Comparison of ENCODE assay signal across 21 mouse cellular contexts in genomic region chr11:32671480-32671879, GRCm38 (mm10). TPM values are rescaled to one million over a fixed set of nuclear protein-coding genes. Genes with fewer than 3 reads are reported as not detected.
A peak's percentile ranks its signal among the peaks of the same experiment; 100 is the strongest.
DNase-seq lines count a peak whose midpoint lies in the region; ATAC-seq lines count a peak whose summit lies in the region.
"Had no signal": no experiment of that assay in that cellular context is flagged by ENCODE, and none has a peak within 500 bp of the region (broad histone marks: within the 10 kb centered on the region; RNA-seq: fewer than 3 reads in every experiment).

No protein-coding gene starts in this region.

- no peak overlapping the region for H3K27ac ChIP-seq in kidney, embryonic 15.5 days
- H3K27ac ChIP-seq: heart, embryonic 13.5 days; left cerebral cortex, adult 2 months; limb, embryonic 12.5 days; midbrain, embryonic 13.5 days; stomach, postnatal 0 days had no signal

- DNase-seq in R1 (ENCODE audit: low read depth, low spot score): peak; percentile 23
- DNase-seq in retina, postnatal 1 day: no peak
- DNase-seq in urinary bladder, postnatal 4 days (ENCODE audit: low spot score in 2 of 2): no peak
- no peak for DNase-seq in urinary bladder, postnatal 10 days (ENCODE audit: low spot score)
- DNase-seq: cerebellum, postnatal 10 days; heart, adult 11 months; heart, postnatal 36 days; lung, adult 2 months; lung, postnatal 36 days; spleen, adult 18-20 months; thymus, postnatal 36 days had no signal

- no peaks in the 10 kb centered on the region for H3K9me3 ChIP-seq in kidney, embryonic 15.5 days (replicated peaks)
- H3K9me3 ChIP-seq: heart, embryonic 13.5 days; limb, embryonic 12.5 days; midbrain, embryonic 13.5 days had no signal

- H3K4me2 ChIP-seq in kidney, embryonic 15.5 days: no peak overlapping the region
- H3K4me2 ChIP-seq: heart, embryonic 13.5 days; limb, embryonic 12.5 days; midbrain, embryonic 13.5 days had no signal

- H3K4me1 ChIP-seq in kidney, embryonic 15.5 days: peaks cover 20% of the 10 kb centered on the region

- 78% methylated on average over 4 of the region's 4 CpGs for WGBS in kidney, embryonic 15.5 days

- peak; percentile 54 for ATAC-seq in CD4-positive, CD25-positive, alpha-beta regulatory T cell, adult 4 months
- ATAC-seq in inflammation-experienced regulatory T-cells, adult 6 months: peak; percentile 43
- peak; percentile 47 for ATAC-seq in megakaryocyte-erythroid progenitor cell, adult 5-6 weeks (replicated peaks; ENCODE audit: low FRiP score, low TSS enrichment, poor library complexity, severe bottlenecking)
- no peak for ATAC-seq in kidney, embryonic 15.5 days (replicated peaks; ENCODE audit: low FRiP score)
- ATAC-seq: forebrain, embryonic 14.5 days; midbrain, embryonic 13.5 days had no signal

- no peaks in the 10 kb centered on the region for H3K36me3 ChIP-seq in kidney, embryonic 15.5 days
- H3K36me3 ChIP-seq: heart, embryonic 13.5 days; limb, embryonic 12.5 days; midbrain, embryonic 13.5 days had no signal

- no peak overlapping the region for H3K9ac ChIP-seq in kidney, embryonic 15.5 days
- H3K9ac ChIP-seq: heart, embryonic 13.5 days; limb, embryonic 12.5 days; midbrain, embryonic 13.5 days had no signal

- no peaks in the 10 kb centered on the region for H3K27me3 ChIP-seq in kidney, embryonic 15.5 days
- H3K27me3 ChIP-seq: heart, embryonic 13.5 days; limb, embryonic 12.5 days; midbrain, embryonic 13.5 days had no signal

- H3K4me3 ChIP-seq in kidney, embryonic 15.5 days (replicated peaks): no peak overlapping the region
- H3K4me3 ChIP-seq: heart, embryonic 13.5 days; left cerebral cortex, adult 2 months; limb, embryonic 12.5 days; midbrain, embryonic 13.5 days had no signal

RNA-seq across cellular contexts. Expression of gene Fbxw11, which starts 29.0 kb away (rescaled TPM):
- polyA plus RNA-seq in CD4-positive, CD25-positive, alpha-beta regulatory T cell, adult 4 months (2017; shearing (Covaris generic)): 10 to 100 TPM; 20.0 to 20.6 TPM
- 10 to 100 TPM; 20.0 to 28.6 (median 21.7) TPM for polyA plus RNA-seq in inflammation-experienced regulatory T-cells, adult 6 months (2017; shearing (Covaris generic))
- total RNA-seq in megakaryocyte-erythroid progenitor cell, adult 5-6 weeks (2014; fragmentation: Nextera tagmentation): 30.9 and 40.5 TPM in 2 replicates
- total RNA-seq in megakaryocyte-erythroid progenitor cell, adult 5-6 weeks (2017): 28.8 and 36.2 TPM in 2 replicates
- polyA plus RNA-seq in kidney, embryonic 15.5 days (2015; fragmentation: Nextera tagmentation; extraction: Ambion mirVana): 85.7 and 88.6 TPM in 2 replicates
